Mouse (Mus musculus): ENCODE results near the gene Zc3h7a. TPM values are rescaled to one million over a fixed set of nuclear protein-coding genes. Genes with fewer than 3 reads are reported as not detected.

Gene Zc3h7a
- total and polyA plus RNA-seq, 3 experiments: 48.7 to 202 (median 77.4) TPM

DNA sequence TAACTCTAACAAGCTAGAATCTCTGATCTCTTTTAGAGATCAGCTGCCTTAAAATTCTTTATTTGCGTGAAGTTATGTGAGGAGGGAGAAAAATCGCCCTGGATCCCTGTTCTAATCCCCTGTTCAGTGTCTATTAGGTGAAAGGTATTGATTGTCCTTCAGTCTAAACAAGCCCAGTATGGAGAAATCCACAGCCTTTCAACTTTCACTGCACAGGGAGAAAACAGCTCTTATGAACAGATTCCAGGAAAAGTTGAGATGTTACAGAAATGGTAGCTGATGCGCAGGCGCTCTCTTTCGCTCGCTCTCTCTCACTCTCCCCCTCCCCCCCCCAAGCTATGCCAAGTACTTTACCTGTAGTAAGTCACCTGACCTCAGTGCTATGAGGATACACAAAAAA, 4.5 kb downstream of the Zc3h7a start:
- no peaks in the 10 kb centered on the region for H3K9me3 ChIP-seq (replicated peaks; ENCODE audit: insufficient read depth, low read length)
- H3K27ac ChIP-seq (ENCODE audit: control insufficient read depth, low read depth, low read length): no peak overlapping the region
- no peaks in the 10 kb centered on the region for H3K27me3 ChIP-seq (ENCODE audit: control insufficient read depth in 1 of 2, insufficient read depth in 2 of 2, low read length in 2 of 2)
- H3K9ac ChIP-seq (ENCODE audit: control insufficient read depth, low read depth, low read length, poor library complexity, severe bottlenecking): no peak overlapping the region
- no peak for TF ChIP-seq NELFE (IDR thresholded peaks at IDR 0.05; ENCODE audit: low read depth, low read length)
- no peak for TF ChIP-seq BHLHE40 (IDR thresholded peaks at IDR 0.05; ENCODE audit: borderline replicate concordance, low read depth, low read length)
- TF ChIP-seq TBP (IDR thresholded peaks at IDR 0.05; ENCODE audit: low read depth, low read length): no peak
- H3K4me3 ChIP-seq (ENCODE audit: control insufficient read depth in 1 of 2, insufficient read depth in 1 of 2, low read depth in 2 of 2, low read length in 2 of 2): no peak overlapping the region
- no peak for DNase-seq (ENCODE audit: low read depth, low spot score)
- peaks cover 81% of the 10 kb centered on the region for H3K79me2 ChIP-seq (ENCODE audit: control insufficient read depth, insufficient read depth, low read length, poor library complexity)
- peaks cover 0 to 3% of the 10 kb centered on the region in 2 experiments; a peak in 1 of 4 replicates for H3K4me1 ChIP-seq (ENCODE audit: control insufficient read depth in 1 of 2, insufficient read depth in 2 of 2, low read length in 2 of 2)
- peaks cover 0 to 4% of the 10 kb centered on the region in 2 experiments; a peak in 3 of 4 replicates for H3K36me3 ChIP-seq (ENCODE audit: control insufficient read depth in 1 of 2, insufficient read depth in 2 of 2, low read length in 2 of 2)

DNA sequence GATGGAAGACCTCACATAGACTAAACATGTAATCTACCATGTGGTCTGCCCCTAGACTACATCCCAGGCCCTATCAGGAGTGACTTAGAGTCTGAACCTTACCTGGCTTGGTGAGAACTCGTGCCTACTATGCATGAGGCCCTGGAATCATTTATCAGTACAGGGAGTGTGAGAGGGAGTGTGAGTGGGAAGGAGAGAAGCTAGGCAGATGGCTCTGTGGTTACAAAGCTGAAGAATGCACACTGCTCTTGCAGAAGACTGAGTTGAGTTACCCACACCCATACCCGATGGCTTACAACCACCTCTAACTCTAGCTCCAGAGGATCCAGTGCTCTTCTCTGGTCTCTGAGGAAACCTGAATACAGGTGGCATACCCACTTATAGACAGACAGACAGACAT, 9.8 kb downstream of the Zc3h7a start:
- Histone ChIP-seq H3K4me1 (ENCODE audit: control insufficient read depth in 1 of 2, insufficient read depth in 2 of 2, low read length in 2 of 2) (no peaks in the 10 kb centered on the region; a peak in 1 of 4 replicates), H3K9ac (ENCODE audit: control insufficient read depth, low read depth, low read length, poor library complexity, severe bottlenecking) (no peak overlapping the region), H3K9me3 (replicated peaks; ENCODE audit: insufficient read depth, low read length) (no peaks in the 10 kb centered on the region), H3K27ac (ENCODE audit: control insufficient read depth, low read depth, low read length) (no peak overlapping the region), H3K79me2 (ENCODE audit: control insufficient read depth, insufficient read depth, low read length, poor library complexity) (peaks cover 43% of the 10 kb centered on the region), H3K27me3 (ENCODE audit: control insufficient read depth in 1 of 2, insufficient read depth in 2 of 2, low read length in 2 of 2) (no peaks in the 10 kb centered on the region), H3K4me3 (ENCODE audit: control insufficient read depth in 1 of 2, insufficient read depth in 1 of 2, low read depth in 2 of 2, low read length in 2 of 2) (no peak overlapping the region), H3K36me3 (ENCODE audit: control insufficient read depth in 1 of 2, insufficient read depth in 2 of 2, low read length in 2 of 2) (peaks cover 0 to 5% of the 10 kb centered on the region in 2 experiments; a peak in 2 of 4 replicates)
- TF ChIP-seq MYC (IDR thresholded peaks at IDR 0.05; ENCODE audit: low read depth, low read length): no peak
- no peak for TF ChIP-seq MEF2A (IDR thresholded peaks at IDR 0.05; ENCODE audit: extremely low read depth, insufficient replicate concordance, low read depth, low read length, poor library complexity, severe bottlenecking)
- TF ChIP-seq GATA1 (IDR thresholded peaks at IDR 0.05; ENCODE audit: low read depth, low read length): no peak
- TF ChIP-seq USF1 (IDR thresholded peaks at IDR 0.05; ENCODE audit: low read depth, low read length): no peak
- TF ChIP-seq CHD1 (IDR thresholded peaks at IDR 0.05; ENCODE audit: low read depth, low read length): no peak
- TF ChIP-seq SIN3A (IDR thresholded peaks at IDR 0.05; ENCODE audit: low read length): no peak
- TF ChIP-seq ELF1 (IDR thresholded peaks at IDR 0.05; ENCODE audit: low read depth, low read length): no peak
- no peak for TF ChIP-seq ZC3H11A (IDR thresholded peaks at IDR 0.05; ENCODE audit: low read depth, low read length)
- TF ChIP-seq HCFC1 (IDR thresholded peaks at IDR 0.05; ENCODE audit: low read depth, low read length): no peak
- no peak for TF ChIP-seq MAX (IDR thresholded peaks at IDR 0.05; ENCODE audit: low read length)
- TF ChIP-seq MAZ (IDR thresholded peaks at IDR 0.05; ENCODE audit: low read depth, low read length): no peak
- no peak for TF ChIP-seq CHD2 (IDR thresholded peaks at IDR 0.05; ENCODE audit: low read length)
- no peak for TF ChIP-seq ZKSCAN1 (IDR thresholded peaks at IDR 0.05; ENCODE audit: low read depth, low read length)
- no peak for TF ChIP-seq UBTF (IDR thresholded peaks at IDR 0.05; ENCODE audit: borderline replicate concordance, insufficient read depth, low read depth, low read length)
- no peak for TF ChIP-seq RCOR1 (IDR thresholded peaks at IDR 0.05; ENCODE audit: low read depth, low read length)
- TF ChIP-seq POLR2AphosphoS2 (IDR thresholded peaks at IDR 0.05; ENCODE audit: low read length): no peak
- TF ChIP-seq MXI1 (IDR thresholded peaks at IDR 0.05; ENCODE audit: low read depth, low read length): no peak
- TF ChIP-seq NRF1 (IDR thresholded peaks at IDR 0.05; ENCODE audit: insufficient read depth, low read depth, low read length, poor library complexity, severe bottlenecking): no peak
- no peak for TF ChIP-seq ZMIZ1 (IDR thresholded peaks at IDR 0.05; ENCODE audit: low read depth, low read length)
- DNase-seq (ENCODE audit: low read depth, low spot score): no peak

All from MEL (cell line).